Mouse (Mus musculus): ENCODE results near the gene Cfap97.
"Not testable (repeated sequence)": the region's sequence is repeated elsewhere in the genome, so short reads cannot be mapped to it uniquely, and the experiment has no call there.

The Cfap97 gene

GRCm38 (mm10) chr8:46231968-46232367 lies 80.4 kb downstream of the Cfap97 start:
- not testable (repeated sequence) for H3K36me3 ChIP-seq (ENCODE audit: control insufficient read depth, insufficient read depth, low read length, poor library complexity, severe bottlenecking); DNase-seq (ENCODE audit: low read depth, low spot score); H3K27me3 ChIP-seq (ENCODE audit: control insufficient read depth, insufficient read depth, low read length, poor library complexity, severe bottlenecking)

GRCm38 (mm10) chr8:46232798-46233197 lies 81.2 kb downstream of the Cfap97 start:
- DNase-seq (ENCODE audit: low read depth, low spot score): no peak
- Histone ChIP-seq H3K36me3 (ENCODE audit: control insufficient read depth, insufficient read depth, low read length, poor library complexity, severe bottlenecking) (no peaks in the 10 kb centered on the region), H3K27me3 (ENCODE audit: control insufficient read depth, insufficient read depth, low read length, poor library complexity, severe bottlenecking) (no peaks in the 10 kb centered on the region; the same call in 1 of the 2 replicates)

GRCm38 (mm10) chr8:46234736-46235135 lies 83.2 kb downstream of the Cfap97 start:
- Histone ChIP-seq H3K27me3 (ENCODE audit: control insufficient read depth, insufficient read depth, low read length, poor library complexity, severe bottlenecking) (no peaks in the 10 kb centered on the region; the same call in 1 of the 2 replicates), H3K36me3 (ENCODE audit: control insufficient read depth, insufficient read depth, low read length, poor library complexity, severe bottlenecking) (no peaks in the 10 kb centered on the region)
- no peak for DNase-seq (ENCODE audit: low read depth, low spot score)

- Histone ChIP-seq H3K36me3 (ENCODE audit: control insufficient read depth, insufficient read depth, low read length, poor library complexity, severe bottlenecking) (no peaks in the 10 kb centered on the region), H3K27me3 (ENCODE audit: control insufficient read depth, insufficient read depth, low read length, poor library complexity, severe bottlenecking) (no peaks in the 10 kb centered on the region; the same call in 1 of the 2 replicates)
- peak; percentile 20 for DNase-seq (ENCODE audit: low read depth, low spot score)
Observed at GRCm38 (mm10) chr8:46236441-46237223, 85.1 kb downstream of the Cfap97 start.

- DNase-seq (ENCODE audit: low read depth, low spot score): peak; percentile 82
- H3K36me3 ChIP-seq (ENCODE audit: control insufficient read depth, insufficient read depth, low read length, poor library complexity, severe bottlenecking): no peaks in the 10 kb centered on the region
- no peaks in the 10 kb centered on the region; the same call in 1 of the 2 replicates for H3K27me3 ChIP-seq (ENCODE audit: control insufficient read depth, insufficient read depth, low read length, poor library complexity, severe bottlenecking)
Observed at GRCm38 (mm10) chr8:46241568-46242374, 90.2 kb downstream of the Cfap97 start.

GRCm38 (mm10) chr8:46242946-46243345 lies 91.4 kb downstream of the Cfap97 start:
- no peak for DNase-seq (ENCODE audit: low read depth, low spot score)
- no peaks in the 10 kb centered on the region for H3K36me3 ChIP-seq (ENCODE audit: control insufficient read depth, insufficient read depth, low read length, poor library complexity, severe bottlenecking)
- H3K27me3 ChIP-seq (ENCODE audit: control insufficient read depth, insufficient read depth, low read length, poor library complexity, severe bottlenecking): no peaks in the 10 kb centered on the region
